Mouse (Mus musculus) left cerebral cortex, adult 18-20 months (tissue): ENCODE data around the gene H2-M10.1. TPM values are rescaled to one million over a fixed set of nuclear protein-coding genes. Genes with fewer than 3 reads are reported as not detected.
A peak's percentile ranks its signal among the peaks of the same experiment; 100 is the strongest.
"Not testable (repeated sequence)": the region's sequence is repeated elsewhere in the genome, so short reads cannot be mapped to it uniquely, and the experiment has no call there.

Experiments
- DNase-seq, 2 experiments: peaks; one replicate each; pipeline ENCODE4 v3.0.0; 2021 to 2022; ENCODE audit warnings: low spot score in 2 of 2, mixed read lengths in 1 of 2
- long read RNA-seq, 2 experiments: library from polyadenylated mRNA; stranded (forward); transcript quantifications; one replicate each; pipeline ENCODE4 v2.0.0; 2021
- total RNA-seq, 2 experiments: library from RNA; stranded (reverse); gene quantifications; 2 replicates each; pipeline ENCODE4 v1.2.3; 2021

H2-M10.1 gene
- not detected for total RNA-seq
- long read RNA-seq, experiment 1, result 0 reads
- long read RNA-seq, experiment 2, result 0 reads

- no peak for DNase-seq
These were observed at the start of gene H2-M10.1 for GRCm38 (mm10) chr17:36326055-36326454. Gene H2-M10.1 (minus strand): TSS chr17:36326155.

GRCm38 (mm10) chr17:36368317-36368716, 42.4 kb upstream of the H2-M10.1 start, which contains the start of gene H2-M10.3:
Gene H2-M10.3 (minus strand): TSS chr17:36368417.
- not testable (repeated sequence) for DNase-seq

- not testable (repeated sequence) for DNase-seq
These were observed 36.4 kb upstream of the H2-M10.1 start for GRCm38 (mm10) chr17:36362404-36362803.

GRCm38 (mm10) chr17:36357512-36357911, 31.6 kb upstream of the H2-M10.1 start:
- peak; percentile 50 to 59 for DNase-seq

- DNase-seq, result no peak
These were observed 29.8 kb upstream of the H2-M10.1 start for GRCm38 (mm10) chr17:36355763-36356162.

- DNase-seq, result peak; percentile 68 to 70
These were observed 29.4 kb upstream of the H2-M10.1 start for GRCm38 (mm10) chr17:36355343-36355742.

- no peak for DNase-seq
These were observed 10.2 kb downstream of the H2-M10.1 start for GRCm38 (mm10) chr17:36315689-36316253.

GRCm38 (mm10) chr17:36315041-36315688, 10.8 kb downstream of the H2-M10.1 start:
- DNase-seq, result peak; percentile 73 to 81

- no peak for DNase-seq
These were observed 11.4 kb downstream of the H2-M10.1 start for GRCm38 (mm10) chr17:36314511-36314910.

GRCm38 (mm10) chr17:36309293-36309692, 16.7 kb downstream of the H2-M10.1 start:
- no peak for DNase-seq

- peak; percentile 73 to 76 for DNase-seq
These were observed 17.1 kb downstream of the H2-M10.1 start for GRCm38 (mm10) chr17:36308855-36309254.

- no peak for DNase-seq
These were observed 39.6 kb downstream of the H2-M10.1 start, which contains the start of gene H2-M10.2 for GRCm38 (mm10) chr17:36286390-36286789. Gene H2-M10.2 (minus strand): TSS chr17:36286490.

- DNase-seq, result no peak
These were observed 44.3 kb downstream of the H2-M10.1 start for GRCm38 (mm10) chr17:36281521-36282245.

- DNase-seq, result no peak
These were observed 51.2 kb downstream of the H2-M10.1 start for GRCm38 (mm10) chr17:36274776-36275175.

- DNase-seq, result no peak
These were observed 52.2 kb downstream of the H2-M10.1 start for GRCm38 (mm10) chr17:36273796-36274195.

Other genes with a start within 250 kb of the H2-M10.1 start
- gene Gm19684, start 204.5 kb downstream of the H2-M10.1 start, total RNA-seq, result not detected
- not detected for gene Gm7030, start 196.7 kb downstream of the H2-M10.1 start, total RNA-seq
- gene Gm8909, start 157.6 kb downstream of the H2-M10.1 start, total RNA-seq, result not detected
- under 1 TPM in 1 of 2 experiments, not detected in 1; 0.37 TPM for gene H2-T3, start 135.9 kb downstream of the H2-M10.1 start, total RNA-seq
- gene Rpp21, start 68.1 kb downstream of the H2-M10.1 start, total RNA-seq, result 10 to 100 TPM; 39.3 to 43.6 TPM
- 10 to 100 TPM; 22.9 to 25.7 TPM for gene Trim39, start 53.9 kb downstream of the H2-M10.1 start, total RNA-seq
- gene H2-M10.2, start 39.7 kb downstream of the H2-M10.1 start, total RNA-seq, result not detected
- gene H2-M10.3, start 42.3 kb upstream of the H2-M10.1 start, total RNA-seq, result not detected
- gene H2-M10.4, start 136.2 kb upstream of the H2-M10.1 start, total RNA-seq, result not detected
- not detected for gene H2-M11, start 220.9 kb upstream of the H2-M10.1 start, total RNA-seq